Mouse (Mus musculus) cerebellum, adult 2 months (tissue): Measurements from ENCODE around the gene Cdpf1.

Experiments used
- CTCF ChIP-seq: fragments of 200-500 bp; IDR thresholded peaks from 2 replicates; pipeline ENCODE4 v1.5.1; 2011; ENCODE audit warnings: low read depth, mild to moderate bottlenecking, control low read depth, low read length, moderate library complexity, borderline replicate concordance; ENCODE audit not compliant: insufficient read depth
- POLR2A ChIP-seq: fragments of 200-500 bp; IDR thresholded peaks from 2 replicates; pipeline ENCODE4 v1.6.1; 2011; ENCODE audit warnings: low read length, control low read depth, borderline replicate concordance; ENCODE audit not compliant: insufficient read depth

DNA sequence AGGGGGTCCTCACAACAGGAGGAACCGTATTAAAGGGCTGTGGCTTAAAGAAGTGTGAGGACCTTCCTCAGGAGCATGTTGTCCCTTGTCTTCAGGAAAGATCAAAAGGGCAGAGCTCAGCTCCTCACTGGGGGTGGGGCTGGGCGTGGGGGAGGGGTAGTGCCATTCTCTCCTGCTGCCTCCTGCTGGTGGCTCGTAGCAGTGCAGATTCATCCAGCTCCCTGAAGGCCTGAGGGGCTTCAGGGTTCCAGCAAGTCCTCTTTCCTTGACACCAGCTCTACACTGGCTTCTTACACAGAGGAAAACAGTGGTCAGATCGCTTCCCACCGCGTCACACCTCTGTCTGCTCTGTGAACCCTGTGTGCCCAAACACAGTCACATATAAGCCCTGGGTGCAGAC lies 29.5 kb upstream of the Cdpf1 start:
- TF ChIP-seq CTCF (peak; percentile 49), POLR2A (no peak)
